In the genomic region with DNA sequence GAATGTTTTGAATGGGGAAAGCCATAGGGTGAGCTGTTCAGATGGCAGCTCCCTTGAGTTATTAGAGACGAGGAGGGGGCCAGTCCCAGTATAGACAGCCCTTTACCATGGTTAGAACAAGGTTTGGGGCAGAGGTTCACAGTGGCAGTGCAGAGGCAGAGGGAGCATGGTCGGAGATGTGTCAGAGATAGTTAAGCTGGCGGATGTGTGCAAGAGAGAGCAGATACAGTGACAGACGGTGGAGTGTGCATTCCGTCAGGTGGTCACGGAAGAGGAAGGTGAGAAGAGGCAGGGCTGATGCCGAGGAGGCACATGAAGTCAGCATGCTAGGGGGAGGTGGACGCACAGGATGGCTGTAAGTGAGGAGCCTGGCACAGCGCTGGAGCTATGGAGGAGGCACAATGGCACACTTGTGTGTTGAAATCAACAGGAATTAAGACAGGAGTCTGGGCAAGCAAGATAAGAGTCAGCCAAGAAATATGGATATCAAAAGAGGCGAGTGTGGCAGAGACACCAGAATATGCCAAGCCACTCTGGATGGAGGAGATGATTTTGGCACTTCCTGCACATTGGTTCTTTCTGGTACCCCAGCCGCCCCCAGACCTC, we compare ENCODE assay signal across 17 mouse cellular contexts. TPM values are rescaled to one million over a fixed set of nuclear protein-coding genes. Genes with fewer than 3 reads are reported as not detected.
DNase-seq lines count a peak whose midpoint lies in the region; ATAC-seq lines count a peak whose summit lies in the region.
"Had no signal": no experiment of that assay in that cellular context is flagged by ENCODE, and none has a peak within 500 bp of the region (broad histone marks: within the 10 kb centered on the region; RNA-seq: fewer than 3 reads in every experiment).

No protein-coding gene starts in this region.

- no peak overlapping the region for H3K27ac ChIP-seq in liver, embryonic 11.5 days (ENCODE audit: low read depth, low read length)
- H3K27ac ChIP-seq in liver, embryonic 13.5 days, result 0 out of 2 replicates have a peak overlapping the region, but pooled peaks have one; percentile 35
- H3K27ac ChIP-seq in hindbrain, embryonic 10.5 days, result no peak overlapping the region
- H3K27ac ChIP-seq: heart, adult 2 months; limb, embryonic 12.5 days had no signal

- H3K4me3 ChIP-seq in liver, embryonic 11.5 days (ENCODE audit: low read depth, low read length), result no peak overlapping the region
- no peak overlapping the region for H3K4me3 ChIP-seq in liver, embryonic 13.5 days (replicated peaks)
- H3K4me3 ChIP-seq in hindbrain, embryonic 10.5 days, result no peak overlapping the region
- H3K4me3 ChIP-seq: heart, adult 2 months; limb, embryonic 12.5 days had no signal

- H3K4me1 ChIP-seq in liver, embryonic 11.5 days (replicated peaks; ENCODE audit: control insufficient read depth, insufficient read depth, low read length), result peaks cover 10% of the 10 kb centered on the region
- H3K4me1 ChIP-seq in liver, embryonic 13.5 days (replicated peaks), result peaks cover 60% of the 10 kb centered on the region
- peaks cover 29% of the 10 kb centered on the region for H3K4me1 ChIP-seq in hindbrain, embryonic 10.5 days (replicated peaks)

- H3K9me3 ChIP-seq in liver, embryonic 11.5 days (ENCODE audit: control insufficient read depth, low read length), result no peaks in the 10 kb centered on the region
- H3K9me3 ChIP-seq in liver, embryonic 13.5 days (replicated peaks), result no peaks in the 10 kb centered on the region
- H3K9me3 ChIP-seq in hindbrain, embryonic 10.5 days, result no peaks in the 10 kb centered on the region
- H3K9me3 ChIP-seq: limb, embryonic 12.5 days had no signal

- H3K9ac ChIP-seq in liver, embryonic 11.5 days (ENCODE audit: low read depth, low read length), result no peak overlapping the region
- H3K9ac ChIP-seq in liver, embryonic 13.5 days, result no peak overlapping the region
- H3K9ac ChIP-seq: limb, embryonic 12.5 days had no signal

- H3K4me2 ChIP-seq in liver, embryonic 11.5 days, result no peak overlapping the region
- peak overlapping the region; percentile 42 for H3K4me2 ChIP-seq in liver, embryonic 13.5 days
- H3K4me2 ChIP-seq: limb, embryonic 12.5 days had no signal

- no peak for DNase-seq in liver, embryonic 11.5 days (ENCODE audit: low spot score)
- DNase-seq in liver (no peak), 416B (ENCODE audit: low read depth) (peak; percentile 73)
- peak; percentile 28 for DNase-seq in brain, adult 2 months (ENCODE audit: low read depth, low spot score)
- DNase-seq in liver, embryonic 13.5 days, result peak; percentile 18
- no peak for DNase-seq in hindbrain, embryonic 10.5 days (ENCODE audit: low spot score)
- no peak for DNase-seq in urinary bladder, postnatal 10 days (ENCODE audit: low spot score)
- no peak for DNase-seq in thymus, postnatal 4 days
- DNase-seq: adrenal gland, adult 2 months; cerebellum, postnatal 36 days; heart, adult 2 months had no signal

- no peaks in the 10 kb centered on the region for H3K36me3 ChIP-seq in liver, embryonic 11.5 days (ENCODE audit: control insufficient read depth, insufficient read depth, low read length)
- H3K36me3 ChIP-seq in liver, embryonic 13.5 days, result no peaks in the 10 kb centered on the region
- no peaks in the 10 kb centered on the region for H3K36me3 ChIP-seq in hindbrain, embryonic 10.5 days
- H3K36me3 ChIP-seq: limb, embryonic 12.5 days had no signal

- WGBS in liver, embryonic 11.5 days, result 71% methylated on average over 11 of the region's 11 CpGs
- WGBS in liver, embryonic 13.5 days (ENCODE audit: insufficient replicate concordance), result 46% methylated on average over 11 of the region's 11 CpGs
- 91% methylated on average over 11 of the region's 11 CpGs for WGBS in hindbrain, embryonic 10.5 days

- no peaks in the 10 kb centered on the region for H3K27me3 ChIP-seq in liver, embryonic 11.5 days (replicated peaks; ENCODE audit: control insufficient read depth, insufficient read depth, low read length)
- H3K27me3 ChIP-seq in liver, embryonic 13.5 days, result no peaks in the 10 kb centered on the region
- no peaks in the 10 kb centered on the region for H3K27me3 ChIP-seq in hindbrain, embryonic 10.5 days (ENCODE audit: insufficient read depth, poor library complexity, severe bottlenecking)
- H3K27me3 ChIP-seq: limb, embryonic 12.5 days; Patski had no signal

- ATAC-seq in liver, embryonic 11.5 days (replicated peaks; ENCODE audit: low FRiP score), result peak; percentile 65
- peak; percentile 80 for ATAC-seq in liver, embryonic 13.5 days (ENCODE audit: low read depth)
- ATAC-seq: intestine, embryonic 16.5 days; Patski had no signal

RNA-seq across cellular contexts. Expression of gene Stx7, which starts 19.0 kb away (rescaled TPM):
- polyA plus RNA-seq in liver, embryonic 11.5 days (2014; fragmentation: Nextera tagmentation; extraction: Ambion mirVana), result 50.7 and 56.0 TPM in 2 replicates
- 31.6 and 37.1 TPM in 2 replicates for polyA plus RNA-seq in liver, embryonic 13.5 days (2015; fragmentation: Nextera tagmentation; extraction: Ambion mirVana)
- 63.8 and 87.5 TPM in 2 replicates for polyA plus RNA-seq in hindbrain, embryonic 10.5 days (2016; fragmentation: Nextera tagmentation; extraction: Ambion mirVana)

RNA-seq across cellular contexts. Expression of gene Moxd1, which starts 55.2 kb away (rescaled TPM):
- 2.3 and 2.8 TPM in 2 replicates for polyA plus RNA-seq in liver, embryonic 11.5 days (2014; fragmentation: Nextera tagmentation; extraction: Ambion mirVana)
- polyA plus RNA-seq in liver, embryonic 13.5 days (2015; fragmentation: Nextera tagmentation; extraction: Ambion mirVana), result 0.25 and 0.37 TPM in 2 replicates
- 22.0 and 22.4 TPM in 2 replicates for polyA plus RNA-seq in hindbrain, embryonic 10.5 days (2016; fragmentation: Nextera tagmentation; extraction: Ambion mirVana)
- polyA plus RNA-seq: Patski had no signal

RNA-seq across cellular contexts. Expression of gene Taar9, which starts 58.7 kb away (rescaled TPM):
- polyA plus RNA-seq in liver, embryonic 11.5 days (2014; fragmentation: Nextera tagmentation; extraction: Ambion mirVana), result not detected in 2 replicates
- polyA plus RNA-seq in liver, embryonic 13.5 days (2015; fragmentation: Nextera tagmentation; extraction: Ambion mirVana), result not detected in 2 replicates
- 0.41 TPM in 1 of 2 replicates, not detected in the other for polyA plus RNA-seq in hindbrain, embryonic 10.5 days (2016; fragmentation: Nextera tagmentation; extraction: Ambion mirVana)
- polyA plus RNA-seq: adrenal gland, adult 2 months; heart, adult 2 months; hindbrain, embryonic 11.5 days; intestine, embryonic 16.5 days; large intestine, adult 2 months; limb, embryonic 12.5 days; Patski; thymus, postnatal 0 days had no signal

Comparison
In these comparisons a context has a peak if more than half of its experiments do, and no peak if none do; other contexts are left out.
1. DNase-seq: peak in 416B (single experiment), brain, adult 2 months (single experiment) and liver, embryonic 13.5 days (single experiment); none in liver, embryonic 11.5 days (single experiment), liver (single experiment), hindbrain, embryonic 10.5 days (single experiment), urinary bladder, postnatal 10 days (single experiment) and thymus, postnatal 4 days (single experiment).